ENCODE assay signal across 8 mouse cellular contexts in genomic region chr2:84429724-84430123, GRCm38 (mm10). TPM values are rescaled to one million over a fixed set of nuclear protein-coding genes. Genes with fewer than 3 reads are reported as not detected.
A peak's percentile ranks its signal among the peaks of the same experiment; 100 is the strongest.
DNase-seq lines count a peak whose midpoint lies in the region; ATAC-seq lines count a peak whose summit lies in the region.

No protein-coding gene starts in this region.

- no peaks in the 10 kb centered on the region for H3K27me3 ChIP-seq in midbrain, embryonic 11.5 days (ENCODE audit: control insufficient read depth, insufficient read depth, low read length)
- peaks cover 4% of the 10 kb centered on the region; the same call in 1 of the 2 replicates for H3K27me3 ChIP-seq in midbrain, embryonic 10.5 days (ENCODE audit: low read depth, poor library complexity, severe bottlenecking)

- peak; percentile 37 to 64 for DNase-seq in cerebellum, postnatal 14 days
- DNase-seq in cerebellum, adult 9-11 months, result no peak
- DNase-seq in midbrain, embryonic 11.5 days (ENCODE audit: low spot score, missing footprints), result no peak
- no peak for DNase-seq in midbrain, embryonic 10.5 days (ENCODE audit: low spot score)
- peak; percentile 84 for DNase-seq in embryo, embryonic 10.5 days (ENCODE audit: low spot score)
- DNase-seq in large intestine, adult 2 months (ENCODE audit: low read depth, low spot score), result peak; percentile 62
- DNase-seq in natural killer cell, adult 2 months (ENCODE audit: low spot score in 2 of 2), result peak; percentile 18 to 32
- no peak for DNase-seq in urinary bladder, postnatal 4 days (ENCODE audit: low spot score in 2 of 2)

- H3K36me3 ChIP-seq in midbrain, embryonic 11.5 days (ENCODE audit: control insufficient read depth, insufficient read depth, low read length), result no peaks in the 10 kb centered on the region
- no peaks in the 10 kb centered on the region for H3K36me3 ChIP-seq in midbrain, embryonic 10.5 days

- WGBS in midbrain, embryonic 11.5 days, result 59% methylated on average over 11 of the region's 11 CpGs
- 58% methylated on average over 11 of the region's 11 CpGs for WGBS in midbrain, embryonic 10.5 days
- WGBS in large intestine, adult 2 months, result 12% methylated on average over 11 of the region's 11 CpGs

- H3K9me3 ChIP-seq in midbrain, embryonic 11.5 days (ENCODE audit: control insufficient read depth, low read length), result no peaks in the 10 kb centered on the region
- H3K9me3 ChIP-seq in midbrain, embryonic 10.5 days (replicated peaks), result no peaks in the 10 kb centered on the region

- H3K4me3 ChIP-seq in midbrain, embryonic 11.5 days (ENCODE audit: low read depth, low read length), result no peak overlapping the region
- H3K4me3 ChIP-seq in midbrain, embryonic 10.5 days, result no peak overlapping the region

- H3K4me2 ChIP-seq in midbrain, embryonic 11.5 days, result no peak overlapping the region

- H3K27ac ChIP-seq in midbrain, embryonic 11.5 days (ENCODE audit: low read depth, low read length), result no peak overlapping the region
- no peak overlapping the region for H3K27ac ChIP-seq in midbrain, embryonic 10.5 days (replicated peaks)

- no peaks in the 10 kb centered on the region for H3K4me1 ChIP-seq in midbrain, embryonic 11.5 days (ENCODE audit: control insufficient read depth, insufficient read depth, low read length)
- H3K4me1 ChIP-seq in midbrain, embryonic 10.5 days, result peaks cover 7% of the 10 kb centered on the region

- ATAC-seq in midbrain, embryonic 11.5 days (ENCODE audit: low FRiP score), result peak; percentile 68

- no peak overlapping the region for H3K9ac ChIP-seq in midbrain, embryonic 11.5 days (ENCODE audit: low read length)

RNA-seq across cellular contexts. Expression of gene Calcrl, which starts 4.5 kb away (rescaled TPM):
- 16.5 and 20.2 TPM in 2 replicates for polyA plus RNA-seq in midbrain, embryonic 11.5 days (2014; fragmentation: Nextera tagmentation; extraction: Ambion mirVana)
- 11.3 and 13.4 TPM in 2 replicates for polyA plus RNA-seq in midbrain, embryonic 10.5 days (2016; fragmentation: Nextera tagmentation; extraction: Ambion mirVana)
- 1.8 and 2.8 TPM in 2 replicates for polyA plus RNA-seq in large intestine, adult 2 months (2012; rRNA removed)

RNA-seq across cellular contexts. Expression of gene Tfpi, which starts 46.9 kb away (rescaled TPM):
- polyA plus RNA-seq in midbrain, embryonic 11.5 days (2014; fragmentation: Nextera tagmentation; extraction: Ambion mirVana), result 20.4 and 25.4 TPM in 2 replicates
- 16.5 and 17.2 TPM in 2 replicates for polyA plus RNA-seq in midbrain, embryonic 10.5 days (2016; fragmentation: Nextera tagmentation; extraction: Ambion mirVana)
- polyA plus RNA-seq in large intestine, adult 2 months (2012; rRNA removed), result 4.5 and 6.2 TPM in 2 replicates

Comparison
In these comparisons a context has a peak if more than half of its experiments do, and no peak if none do; other contexts are left out.
1. DNase-seq: peak in cerebellum, postnatal 14 days (2 of 2), embryo, embryonic 10.5 days (single experiment), large intestine, adult 2 months (single experiment) and natural killer cell, adult 2 months (2 of 2); none in cerebellum, adult 9-11 months (single experiment), midbrain, embryonic 11.5 days (single experiment), midbrain, embryonic 10.5 days (single experiment) and urinary bladder, postnatal 4 days (0 of 2).